Mouse (Mus musculus): ENCODE data around the gene Olfr1177-ps. TPM values are rescaled to one million over a fixed set of nuclear protein-coding genes. Genes with fewer than 3 reads are reported as not detected.

The Olfr1177-ps gene
- polyA plus RNA-seq (2014; fragmentation: Nextera tagmentation; extraction: Ambion mirVana) = not detected in 2 replicates

- WGBS (ENCODE audit: insufficient replicate concordance) = 79% methylated on average over 1 of the region's 1 CpGs
- Histone ChIP-seq H3K4me3 (ENCODE audit: low read depth, low read length) (no peak within 1 kb of the TSS), H3K36me3 (ENCODE audit: control insufficient read depth, insufficient read depth, low read length) (no peaks in the 10 kb centered on the region), H3K4me1 (ENCODE audit: control insufficient read depth, insufficient read depth, low read length) (no peaks in the 10 kb centered on the region), H3K4me2 (no peak within 1 kb of the TSS), H3K9me3 (replicated peaks; ENCODE audit: control insufficient read depth, low read length) (no peaks in the 10 kb centered on the region), H3K9ac (ENCODE audit: low read depth, low read length) (no peak within 1 kb of the TSS), H3K27ac (ENCODE audit: low read depth, low read length) (no peak within 1 kb of the TSS), H3K27me3 (ENCODE audit: control insufficient read depth, insufficient read depth, low read length) (no peaks in the 10 kb centered on the region)
- ATAC-seq (replicated peaks; ENCODE audit: insufficient number of reproducible peaks, low FRiP score, low TSS enrichment) = no peak
These were observed at the start of gene Olfr1177-ps for GRCm38 (mm10) chr2:88346392-88346791. Gene Olfr1177-ps, minus strand, starts transcription at chr2:88346492.

GRCm38 (mm10) chr2:88386762-88387161 lies 40.5 kb upstream of the Olfr1177-ps start, which contains the start of gene Olfr1178:
Gene Olfr1178, plus strand, starts transcription at chr2:88387062.
- no peaks in the 10 kb centered on the region for H3K4me1 ChIP-seq (ENCODE audit: control insufficient read depth, insufficient read depth, low read length)
- no peaks in the 10 kb centered on the region for H3K36me3 ChIP-seq (ENCODE audit: control insufficient read depth, insufficient read depth, low read length)
- H3K9ac ChIP-seq (ENCODE audit: low read depth, low read length) = no peak within 1 kb of the TSS
- no peak for ATAC-seq (replicated peaks; ENCODE audit: insufficient number of reproducible peaks, low FRiP score, low TSS enrichment)
- no peak within 1 kb of the TSS for H3K4me3 ChIP-seq (ENCODE audit: low read depth, low read length)
- no peaks in the 10 kb centered on the region for H3K9me3 ChIP-seq (replicated peaks; ENCODE audit: control insufficient read depth, low read length)
- no peak within 1 kb of the TSS for H3K27ac ChIP-seq (ENCODE audit: low read depth, low read length)
- no peak within 1 kb of the TSS for H3K4me2 ChIP-seq
- 74% methylated on average over 1 of the region's 1 CpGs for WGBS (ENCODE audit: insufficient replicate concordance)
- H3K27me3 ChIP-seq (ENCODE audit: control insufficient read depth, insufficient read depth, low read length) = no peaks in the 10 kb centered on the region

GRCm38 (mm10) chr2:88356304-88356703 lies 10.0 kb upstream of the Olfr1177-ps start:
- 4% methylated on average over 2 of the region's 2 CpGs for WGBS (ENCODE audit: insufficient replicate concordance)
- H3K9me3 ChIP-seq (replicated peaks; ENCODE audit: control insufficient read depth, low read length) = no peaks in the 10 kb centered on the region
- no peak for ATAC-seq (replicated peaks; ENCODE audit: insufficient number of reproducible peaks, low FRiP score, low TSS enrichment)
- H3K4me1 ChIP-seq (ENCODE audit: control insufficient read depth, insufficient read depth, low read length) = no peaks in the 10 kb centered on the region
- no peak overlapping the region for H3K4me3 ChIP-seq (ENCODE audit: low read depth, low read length)
- no peak overlapping the region for H3K4me2 ChIP-seq
- H3K27me3 ChIP-seq (ENCODE audit: control insufficient read depth, insufficient read depth, low read length) = no peaks in the 10 kb centered on the region
- H3K27ac ChIP-seq (ENCODE audit: low read depth, low read length) = no peak overlapping the region
- H3K9ac ChIP-seq (ENCODE audit: low read depth, low read length) = no peak overlapping the region
- H3K36me3 ChIP-seq (ENCODE audit: control insufficient read depth, insufficient read depth, low read length) = no peaks in the 10 kb centered on the region

DNA sequence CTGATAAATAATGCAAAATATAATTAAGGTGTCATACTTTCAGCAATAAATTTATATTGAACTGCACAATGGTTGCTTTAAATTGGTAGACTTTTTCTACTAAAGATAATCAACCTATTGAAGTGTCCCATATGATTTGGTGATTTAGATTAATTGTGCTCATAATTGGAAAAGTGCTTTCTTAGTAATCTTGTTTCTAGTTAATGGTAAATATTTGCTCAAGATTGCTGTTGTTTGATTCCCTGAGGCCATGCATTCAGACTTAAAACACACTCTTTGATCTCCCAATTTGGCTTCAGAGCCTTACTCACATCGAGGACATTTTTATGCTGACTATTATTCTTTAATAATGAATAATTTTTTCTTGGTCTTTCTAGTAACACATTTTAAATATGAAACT lies 9.9 kb downstream of the Olfr1177-ps start, which contains the start of gene Olfr1176:
Gene Olfr1176, plus strand, starts transcription at position 301 of the 400 bp plus-strand sequence.
- Histone ChIP-seq H3K27ac (ENCODE audit: low read depth, low read length) (no peak within 1 kb of the TSS), H3K9ac (ENCODE audit: low read depth, low read length) (no peak within 1 kb of the TSS), H3K4me1 (ENCODE audit: control insufficient read depth, insufficient read depth, low read length) (no peaks in the 10 kb centered on the region), H3K4me3 (ENCODE audit: low read depth, low read length) (no peak within 1 kb of the TSS), H3K4me2 (no peak within 1 kb of the TSS), H3K27me3 (ENCODE audit: control insufficient read depth, insufficient read depth, low read length) (no peaks in the 10 kb centered on the region), H3K9me3 (replicated peaks; ENCODE audit: control insufficient read depth, low read length) (no peaks in the 10 kb centered on the region), H3K36me3 (ENCODE audit: control insufficient read depth, insufficient read depth, low read length) (no peaks in the 10 kb centered on the region)
- no peak for ATAC-seq (replicated peaks; ENCODE audit: insufficient number of reproducible peaks, low FRiP score, low TSS enrichment)
- WGBS (ENCODE audit: insufficient replicate concordance) = 70% methylated on average over 1 of the region's 1 CpGs

DNA sequence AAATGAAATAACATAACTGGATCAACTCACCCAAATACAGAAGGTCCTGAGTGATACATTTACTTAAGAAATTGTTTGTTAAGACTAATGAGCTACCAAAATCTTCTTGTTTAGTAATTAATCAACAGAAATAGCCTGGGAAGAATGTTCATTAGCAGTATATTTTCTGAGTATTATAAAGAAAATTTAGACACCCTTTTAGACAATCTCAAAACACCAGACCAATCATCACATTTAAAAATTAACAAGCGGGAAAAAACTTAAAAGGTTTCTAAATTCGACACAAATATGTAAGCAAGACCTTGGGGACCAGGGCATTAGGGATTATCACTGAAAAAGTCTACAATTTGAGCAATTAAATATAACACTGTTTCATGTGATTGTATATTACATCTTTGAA lies 19.2 kb downstream of the Olfr1177-ps start, which contains the start of gene Olfr1175-ps:
Gene Olfr1175-ps, minus strand, starts transcription at position 101 of the 400 bp plus-strand sequence.
- H3K4me3 ChIP-seq (ENCODE audit: low read depth, low read length) = no peak within 1 kb of the TSS
- no peak for ATAC-seq (replicated peaks; ENCODE audit: insufficient number of reproducible peaks, low FRiP score, low TSS enrichment)

DNA sequence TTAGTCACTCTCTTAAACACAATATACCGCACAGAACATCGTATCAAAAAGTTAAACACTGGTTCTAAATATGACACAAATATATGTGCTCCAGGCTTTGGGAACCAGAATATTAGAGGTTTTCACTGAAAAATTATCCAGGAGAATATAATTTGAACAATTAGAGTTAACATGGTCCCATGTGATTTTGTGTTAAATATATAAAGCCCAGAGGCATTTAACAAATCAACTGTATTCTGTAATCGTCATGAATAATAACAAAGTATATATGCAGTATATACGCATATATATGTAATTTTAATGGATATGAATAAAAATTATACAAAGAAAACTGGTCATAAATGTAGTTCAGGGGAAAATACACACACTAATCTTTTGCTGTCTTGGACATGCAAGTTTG lies 31.3 kb downstream of the Olfr1177-ps start, which contains the start of gene Olfr1174-ps:
Gene Olfr1174-ps, minus strand, starts transcription at position 101 of the 400 bp plus-strand sequence.
- Histone ChIP-seq H3K9ac (ENCODE audit: low read depth, low read length) (no peak within 1 kb of the TSS), H3K36me3 (ENCODE audit: control insufficient read depth, insufficient read depth, low read length) (no peaks in the 10 kb centered on the region), H3K27me3 (ENCODE audit: control insufficient read depth, insufficient read depth, low read length) (no peaks in the 10 kb centered on the region), H3K9me3 (replicated peaks; ENCODE audit: control insufficient read depth, low read length) (no peaks in the 10 kb centered on the region), H3K4me3 (ENCODE audit: low read depth, low read length) (no peak within 1 kb of the TSS), H3K4me1 (ENCODE audit: control insufficient read depth, insufficient read depth, low read length) (no peaks in the 10 kb centered on the region), H3K4me2 (no peak within 1 kb of the TSS), H3K27ac (ENCODE audit: low read depth, low read length) (no peak within 1 kb of the TSS)
- WGBS (ENCODE audit: insufficient replicate concordance) = 89% methylated on average over 4 of the region's 4 CpGs
- ATAC-seq (replicated peaks; ENCODE audit: insufficient number of reproducible peaks, low FRiP score, low TSS enrichment) = no peak

More for the DNA sequence above, 19.2 kb downstream of the Olfr1177-ps start, which contains the start of gene Olfr1175-ps:
- Histone ChIP-seq H3K36me3 (ENCODE audit: control insufficient read depth, insufficient read depth, low read length) (no peaks in the 10 kb centered on the region), H3K27me3 (ENCODE audit: control insufficient read depth, insufficient read depth, low read length) (no peaks in the 10 kb centered on the region), H3K4me1 (ENCODE audit: control insufficient read depth, insufficient read depth, low read length) (no peaks in the 10 kb centered on the region), H3K4me2 (no peak within 1 kb of the TSS), H3K9me3 (replicated peaks; ENCODE audit: control insufficient read depth, low read length) (no peaks in the 10 kb centered on the region), H3K9ac (ENCODE audit: low read depth, low read length) (no peak within 1 kb of the TSS), H3K27ac (ENCODE audit: low read depth, low read length) (no peak within 1 kb of the TSS)
- WGBS (ENCODE audit: insufficient replicate concordance) = 72% methylated on average over 2 of the region's 2 CpGs

Other genes starting within 250 kb of the Olfr1177-ps start
- not detected in 2 replicates for gene Olfr1166, start 218.2 kb downstream of the Olfr1177-ps start, polyA plus RNA-seq (2014; fragmentation: Nextera tagmentation; extraction: Ambion mirVana)
- gene Olfr1167, start 191.3 kb downstream of the Olfr1177-ps start, polyA plus RNA-seq (2014; fragmentation: Nextera tagmentation; extraction: Ambion mirVana) = not detected in 2 replicates
- gene Olfr1168, start 164.6 kb downstream of the Olfr1177-ps start, polyA plus RNA-seq (2014; fragmentation: Nextera tagmentation; extraction: Ambion mirVana) = not detected in 2 replicates
- not detected in 2 replicates for gene Olfr1170, start 118.2 kb downstream of the Olfr1177-ps start, polyA plus RNA-seq (2014; fragmentation: Nextera tagmentation; extraction: Ambion mirVana)
- not detected in 2 replicates for gene Olfr1173, start 66.6 kb downstream of the Olfr1177-ps start, polyA plus RNA-seq (2014; fragmentation: Nextera tagmentation; extraction: Ambion mirVana)
- gene Olfr1174-ps, start 31.4 kb downstream of the Olfr1177-ps start, polyA plus RNA-seq (2014; fragmentation: Nextera tagmentation; extraction: Ambion mirVana) = not detected in 2 replicates
- not detected in 2 replicates for gene Olfr1175-ps, start 19.3 kb downstream of the Olfr1177-ps start, polyA plus RNA-seq (2014; fragmentation: Nextera tagmentation; extraction: Ambion mirVana)
- gene Olfr1176, start 9.8 kb downstream of the Olfr1177-ps start, polyA plus RNA-seq (2014; fragmentation: Nextera tagmentation; extraction: Ambion mirVana) = not detected in 2 replicates
- gene Olfr1178, start 40.6 kb upstream of the Olfr1177-ps start, polyA plus RNA-seq (2014; fragmentation: Nextera tagmentation; extraction: Ambion mirVana) = not detected in 2 replicates
- gene Olfr1179, start 60.0 kb upstream of the Olfr1177-ps start, polyA plus RNA-seq (2014; fragmentation: Nextera tagmentation; extraction: Ambion mirVana) = not detected in 2 replicates
- gene Olfr1180, start 72.7 kb upstream of the Olfr1177-ps start, polyA plus RNA-seq (2014; fragmentation: Nextera tagmentation; extraction: Ambion mirVana) = not detected in 2 replicates
- not detected in 2 replicates for gene Olfr1181, start 79.7 kb upstream of the Olfr1177-ps start, polyA plus RNA-seq (2014; fragmentation: Nextera tagmentation; extraction: Ambion mirVana)
- not detected in 2 replicates for gene Gm13757, start 102.6 kb upstream of the Olfr1177-ps start, polyA plus RNA-seq (2014; fragmentation: Nextera tagmentation; extraction: Ambion mirVana)
- gene Olfr1183, start 108.4 kb upstream of the Olfr1177-ps start, polyA plus RNA-seq (2014; fragmentation: Nextera tagmentation; extraction: Ambion mirVana) = not detected in 2 replicates
- gene Olfr1184, start 137.1 kb upstream of the Olfr1177-ps start, polyA plus RNA-seq (2014; fragmentation: Nextera tagmentation; extraction: Ambion mirVana) = not detected in 2 replicates
- not detected in 2 replicates for gene Olfr1185-ps1, start 146.8 kb upstream of the Olfr1177-ps start, polyA plus RNA-seq (2014; fragmentation: Nextera tagmentation; extraction: Ambion mirVana)
- gene Olfr1186, start 172.1 kb upstream of the Olfr1177-ps start, polyA plus RNA-seq (2014; fragmentation: Nextera tagmentation; extraction: Ambion mirVana) = not detected in 2 replicates
- not detected in 2 replicates for gene Olfr1188, start 210.4 kb upstream of the Olfr1177-ps start, polyA plus RNA-seq (2014; fragmentation: Nextera tagmentation; extraction: Ambion mirVana)
- not detected in 2 replicates for gene Olfr1189, start 240.0 kb upstream of the Olfr1177-ps start, polyA plus RNA-seq (2014; fragmentation: Nextera tagmentation; extraction: Ambion mirVana)

Measured in heart, embryonic 11.5 days (tissue).